Mouse (Mus musculus) CD8-positive naive resting alpha-beta T cell, adult 2 months (primary cell): ENCODE results near the gene Tctex1d2.

Source experiments
- DNase-seq, 2 experiments: peaks; one replicate each; pipeline ENCODE4 v3.0.0; 2022; ENCODE audit warnings: low read depth in 2 of 2, low spot score in 2 of 2

Tctex1d2 gene

DNA sequence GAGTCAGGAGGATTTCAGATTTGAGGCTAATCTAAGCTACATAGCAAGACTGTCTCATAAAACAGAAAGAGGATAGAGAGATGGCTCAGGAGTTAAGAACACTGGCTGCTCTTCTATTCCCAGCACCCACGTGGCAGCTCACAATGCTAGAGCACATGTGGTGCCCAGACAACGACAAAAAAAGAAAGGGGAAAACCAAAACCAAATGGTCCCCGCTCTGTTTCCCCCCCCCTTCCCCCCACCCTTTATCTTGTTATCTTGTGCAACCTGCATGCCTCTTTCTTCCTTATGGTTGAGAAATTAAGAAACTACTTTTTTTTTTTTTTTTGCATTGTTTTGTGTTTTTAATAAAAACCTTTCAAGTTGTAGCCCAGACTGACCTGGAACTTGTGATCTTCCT lies 49.0 kb downstream of the Tctex1d2 start:
- DNase-seq: no peak

DNA sequence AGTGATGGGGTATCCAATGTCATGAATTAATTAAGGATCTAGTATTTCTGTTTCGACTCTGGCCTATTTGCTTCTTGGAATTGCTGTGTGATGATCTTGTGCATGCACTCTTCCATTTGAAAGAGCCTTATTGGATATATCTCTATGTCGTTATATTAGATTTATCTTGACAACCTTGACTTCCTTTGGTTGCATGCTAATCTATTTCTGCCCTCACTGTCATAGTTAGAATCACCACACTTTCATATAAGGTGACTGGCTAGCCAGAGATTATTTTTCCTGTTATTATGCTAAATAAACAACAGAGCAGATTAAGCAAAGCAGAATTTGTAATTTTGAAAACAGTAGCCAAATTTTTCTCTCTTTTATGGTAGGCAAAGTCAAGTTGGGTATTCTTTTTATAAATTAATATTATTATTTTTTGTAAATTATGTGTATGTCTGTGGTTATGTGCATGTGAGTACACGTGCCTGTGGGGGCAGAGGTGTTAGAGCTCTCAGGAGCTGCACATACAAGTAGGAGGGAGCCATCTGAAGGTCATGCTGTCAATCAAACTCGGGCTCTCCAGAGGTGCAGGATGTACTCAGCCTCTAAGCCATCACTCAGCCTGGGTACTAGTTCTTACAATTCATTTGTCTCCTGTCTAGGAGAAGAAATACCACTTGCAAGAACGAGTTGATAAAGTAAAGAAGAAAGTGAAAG lies 50.1 kb downstream of the Tctex1d2 start:
- DNase-seq: no peak

DNA sequence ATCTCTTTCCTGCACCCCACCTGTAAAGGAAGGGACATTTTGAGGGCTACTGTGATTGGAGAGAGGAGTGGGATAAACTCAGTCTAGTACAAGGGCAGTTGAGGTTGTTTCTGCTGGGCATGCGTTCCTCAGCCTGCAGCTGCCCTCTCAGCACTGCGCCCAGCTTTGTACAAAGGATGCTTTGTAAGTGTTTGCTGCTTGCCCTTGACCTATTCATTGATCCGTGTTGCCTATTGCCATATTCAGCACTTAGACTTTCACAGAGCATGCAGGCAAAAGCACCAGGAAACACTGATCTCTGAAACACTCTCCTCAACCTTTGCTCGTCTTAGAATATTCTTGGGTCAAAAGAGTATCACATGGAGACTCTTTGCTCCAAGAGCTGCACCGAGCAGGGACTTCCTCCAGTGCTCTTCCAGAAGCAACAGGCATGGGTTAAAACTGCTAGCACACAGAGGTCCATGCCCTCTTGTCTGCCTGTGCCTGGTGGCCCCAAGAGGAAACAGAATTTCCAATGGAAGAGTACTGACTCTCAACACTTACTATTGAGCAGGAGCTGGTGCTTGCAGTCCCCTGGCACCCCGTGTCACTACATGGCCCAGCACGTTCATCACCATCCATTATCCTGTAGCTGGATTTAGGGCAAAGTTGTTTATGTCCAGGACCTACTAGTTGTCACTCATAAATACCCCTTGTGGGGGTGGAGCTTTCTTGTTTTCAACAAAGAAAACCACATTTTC lies 52.9 kb downstream of the Tctex1d2 start:
- no peak for DNase-seq

DNA sequence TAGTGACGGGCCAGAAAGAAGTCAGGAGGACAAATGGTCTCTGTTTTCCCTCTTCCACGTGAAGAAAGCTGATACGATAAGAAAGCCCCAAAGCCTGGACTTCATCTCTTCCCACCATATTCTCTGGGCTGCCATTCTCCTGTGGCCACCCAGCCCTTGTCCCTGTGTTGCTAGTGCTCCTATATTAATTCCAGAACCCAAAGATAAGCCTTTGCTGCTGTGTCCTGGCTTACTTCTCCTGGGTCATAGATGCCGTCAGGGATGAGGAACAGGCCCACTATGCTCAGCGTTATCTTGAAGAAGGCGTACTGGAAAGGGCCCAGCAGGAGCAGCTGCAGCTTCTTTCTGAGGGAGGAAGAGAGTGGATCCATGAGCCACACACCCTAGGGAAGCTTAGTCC lies 57.8 kb downstream of the Tctex1d2 start:
- DNase-seq: no peak
